Mouse (Mus musculus) stomach, embryonic 16.5 days (tissue): ENCODE results near the gene Dvl2. TPM values are rescaled to one million over a fixed set of nuclear protein-coding genes. Genes with fewer than 3 reads are reported as not detected.

Experiments
- ATAC-seq: fragments of 200-750 bp; cut with Nextera tagmentation; 2 replicates; pipeline ENCODE4 v1.8.0; 2017; ENCODE audit warnings: moderate number of reproducible peaks, moderate TSS enrichment; ENCODE audit not compliant: insufficient read depth, low FRiP score
- H3K27ac ChIP-seq: fragments of 300-500 bp; sonication (generic); 2 replicates; pipeline ENCODE4 v1.5.1; 2014; ENCODE audit warnings: low read length
- H3K27me3 ChIP-seq: fragments of 300-500 bp; sonication (generic); 2 replicates; pipeline ENCODE4 v1.6.1; 2014; ENCODE audit warnings: low read length, control low read depth, mixed read lengths; ENCODE audit not compliant: control insufficient read depth, insufficient read depth
- H3K36me3 ChIP-seq: fragments of 300-500 bp; sonication (generic); 2 replicates; pipeline ENCODE4 v1.6.1; 2014; ENCODE audit warnings: low read length; ENCODE audit not compliant: control insufficient read depth, insufficient read depth
- H3K4me1 ChIP-seq: fragments of 300-500 bp; sonication (generic); 2 replicates; pipeline ENCODE4 v1.6.1; 2014; ENCODE audit warnings: low read length, control low read depth, mixed read lengths; ENCODE audit not compliant: control insufficient read depth, insufficient read depth
- H3K4me2 ChIP-seq: fragments of 300-500 bp; sonication (generic); 2 replicates; pipeline ENCODE4 v1.6.1; 2014; ENCODE audit warnings: low read depth, low read length, mixed read lengths
- H3K4me3 ChIP-seq: fragments of 300-500 bp; sonication (generic); replicated peaks from 2 replicates; pipeline ENCODE4 v1.5.1; 2014; ENCODE audit warnings: mild to moderate bottlenecking, low read length
- H3K9ac ChIP-seq: fragments of 300-500 bp; sonication (generic); 2 replicates; pipeline ENCODE4 v1.6.1; 2014; ENCODE audit warnings: low read length
- H3K9me3 ChIP-seq: fragments of 300-500 bp; sonication (generic); replicated peaks from 2 replicates; pipeline ENCODE4 v1.6.1; 2016; ENCODE audit warnings: low read length, control low read depth; ENCODE audit not compliant: control insufficient read depth
- WGBS: fragments of 180-500 bp; shearing (Covaris S2); extraction: QIAGEN DNeasy Blood & Tissue Kit; methylation state at CpG from one replicate; pipeline ENCODE4 v1.1.7; 2014; 5-methylcytosine and 5-hydroxymethylcytosine counted together
- polyA plus RNA-seq: library from polyadenylated mRNA; unstranded; fragments of >200 nt; fragmentation: Nextera tagmentation; extraction: Ambion mirVana; gene quantifications from 2 replicates; pipeline ENCODE4 v1.2.1, GENCODE M21; 2015

Gene Dvl2
- polyA plus RNA-seq, 1 experiment from 2014 or later: 22.3 TPM

GRCm38 (mm10) chr11:69999666-70000065 lies 729 bp upstream of the Dvl2 start:
- Histone ChIP-seq H3K36me3 (peaks cover 8% of the 10 kb centered on the region), H3K4me1 (peaks cover 31% of the 10 kb centered on the region), H3K4me3 (0 out of 2 replicates have a peak overlapping the region, but pooled peaks have one; percentile 72), H3K9ac (no peak overlapping the region), H3K27me3 (no peaks in the 10 kb centered on the region), H3K4me2 (no peak overlapping the region), H3K27ac (peak overlapping the region; percentile 55), H3K9me3 (no peaks in the 10 kb centered on the region)
- WGBS: 81% methylated on average over 8 of the region's 8 CpGs
- no peak for ATAC-seq

DNA sequence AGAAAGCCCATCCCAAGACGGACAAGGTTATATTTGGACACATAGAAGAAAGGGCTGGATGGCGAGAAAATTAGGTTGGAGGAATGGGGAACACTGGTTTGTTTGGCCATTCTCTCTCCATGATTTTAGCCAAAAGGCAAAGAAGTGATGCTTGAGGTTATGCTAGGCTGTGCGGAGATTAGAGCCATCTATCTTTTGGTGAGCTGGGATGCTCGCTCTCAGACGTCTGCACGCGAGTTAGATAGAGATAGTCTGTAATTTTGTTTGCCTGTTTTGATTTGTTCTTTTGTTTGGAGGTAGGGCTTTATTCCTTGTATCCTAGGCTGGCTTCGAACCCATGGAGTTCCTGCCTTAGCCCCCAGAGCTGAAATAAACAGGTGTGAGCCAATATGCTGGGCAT lies 764 bp downstream of the Dvl2 start:
- H3K4me1 ChIP-seq: peaks cover 26% of the 10 kb centered on the region
- H3K9ac ChIP-seq: peak overlapping the region; percentile 90
- WGBS: 6% methylated on average over 8 of the region's 8 CpGs
- H3K27ac ChIP-seq: peak overlapping the region; percentile 97
- no peak for ATAC-seq
- H3K27me3 ChIP-seq: no peaks in the 10 kb centered on the region
- no peaks in the 10 kb centered on the region for H3K9me3 ChIP-seq
- peaks cover 7% of the 10 kb centered on the region; the same call in 1 of the 2 replicates for H3K36me3 ChIP-seq
- peak overlapping the region; percentile 72 for H3K4me3 ChIP-seq
- H3K4me2 ChIP-seq: peak overlapping the region; percentile 90

- Histone ChIP-seq H3K36me3 (peaks cover 7% of the 10 kb centered on the region; the same call in 1 of the 2 replicates), H3K9ac (0 out of 2 replicates have a peak overlapping the region, but pooled peaks have one; percentile 32), H3K4me1 (peaks cover 26% of the 10 kb centered on the region), H3K4me3 (peak overlapping the region; percentile 72), H3K27me3 (no peaks in the 10 kb centered on the region), H3K27ac (no peak overlapping the region), H3K4me2 (peak overlapping the region; percentile 90), H3K9me3 (no peaks in the 10 kb centered on the region)
- no peak for ATAC-seq
These were observed 1.5 kb downstream of the Dvl2 start for GRCm38 (mm10) chr11:70001865-70002264.

DNA sequence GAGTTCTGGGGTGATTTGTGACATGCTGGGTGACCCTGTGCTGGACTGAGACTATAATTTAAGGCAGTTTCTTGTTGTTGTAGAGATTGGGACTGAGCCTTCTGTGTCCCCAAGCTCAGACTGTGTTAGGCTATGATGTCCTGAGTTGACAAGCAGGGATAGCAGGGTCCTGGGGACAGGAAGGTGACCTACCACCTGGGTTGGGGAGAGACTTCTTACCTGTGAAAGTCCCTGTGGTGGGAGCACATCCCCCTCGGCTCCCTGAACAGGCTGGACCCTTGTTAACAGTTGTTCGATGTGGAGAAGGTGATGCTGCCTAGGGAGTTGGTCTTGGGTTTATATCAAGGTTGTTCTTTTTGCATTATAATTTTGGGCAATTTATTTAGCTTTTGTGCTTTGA lies 2.1 kb downstream of the Dvl2 start:
- Histone ChIP-seq H3K4me1 (peaks cover 26% of the 10 kb centered on the region), H3K4me2 (peak overlapping the region; percentile 90; the same call in 1 of the 2 replicates), H3K27ac (no peak overlapping the region), H3K4me3 (0 out of 2 replicates have a peak overlapping the region, but pooled peaks have one; percentile 72), H3K9me3 (no peaks in the 10 kb centered on the region), H3K36me3 (peaks cover 10% of the 10 kb centered on the region), H3K27me3 (no peaks in the 10 kb centered on the region), H3K9ac (0 out of 2 replicates have a peak overlapping the region, but pooled peaks have one; percentile 32)
- ATAC-seq: no peak
- WGBS: 80% methylated on average over 2 of the region's 2 CpGs

GRCm38 (mm10) chr11:70005521-70005920 lies 5.1 kb downstream of the Dvl2 start:
- no peak overlapping the region for H3K9ac ChIP-seq
- H3K36me3 ChIP-seq: peaks cover 11% of the 10 kb centered on the region

DNA sequence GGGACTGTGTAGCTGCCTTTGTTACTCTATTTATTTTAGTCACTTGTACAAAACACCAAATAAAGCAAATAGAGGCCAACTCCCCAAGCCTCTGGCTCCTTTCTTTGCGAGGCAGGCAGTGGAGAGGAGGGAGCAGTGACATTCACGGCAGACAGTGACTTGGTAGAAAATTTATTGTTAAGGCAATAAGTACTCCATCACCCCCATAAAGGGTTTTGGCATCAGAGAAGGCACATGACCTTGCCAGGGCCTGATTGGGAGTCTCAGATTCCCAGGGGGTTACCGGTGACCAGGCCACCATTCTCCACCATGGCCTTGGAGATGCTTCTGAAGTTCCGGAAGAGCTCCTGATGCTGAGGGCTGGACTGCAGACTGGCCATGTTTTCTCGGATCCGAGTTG lies 9.6 kb downstream of the Dvl2 start:
- Histone ChIP-seq H3K27me3 (no peaks in the 10 kb centered on the region), H3K4me2 (no peak overlapping the region), H3K4me3 (no peak overlapping the region), H3K4me1 (peaks cover 5% of the 10 kb centered on the region), H3K36me3 (peaks cover 27% of the 10 kb centered on the region), H3K9me3 (no peaks in the 10 kb centered on the region), H3K27ac (no peak overlapping the region), H3K9ac (no peak overlapping the region)
- WGBS: 88% methylated on average over 6 of the region's 6 CpGs
- no peak for ATAC-seq

More at GRCm38 (mm10) chr11:70005521-70005920, 5.1 kb downstream of the Dvl2 start:
- no peaks in the 10 kb centered on the region for H3K9me3 ChIP-seq
- no peak for ATAC-seq
- no peaks in the 10 kb centered on the region for H3K27me3 ChIP-seq
- peaks cover 18% of the 10 kb centered on the region; the same call in 1 of the 2 replicates for H3K4me1 ChIP-seq
- WGBS: 58% methylated on average over 5 of the region's 5 CpGs
- H3K4me3 ChIP-seq: no peak overlapping the region
- no peak overlapping the region for H3K4me2 ChIP-seq
- no peak overlapping the region for H3K27ac ChIP-seq

- peaks cover 27% of the 10 kb centered on the region for H3K36me3 ChIP-seq
- H3K4me3 ChIP-seq: no peak overlapping the region
- no peak for ATAC-seq
- peaks cover 5% of the 10 kb centered on the region for H3K4me1 ChIP-seq
- H3K27me3 ChIP-seq: no peaks in the 10 kb centered on the region
- H3K27ac ChIP-seq: no peak overlapping the region
- no peak overlapping the region for H3K9ac ChIP-seq
- no peak overlapping the region for H3K4me2 ChIP-seq
- H3K9me3 ChIP-seq: no peaks in the 10 kb centered on the region
- WGBS: 81% methylated on average over 12 of the region's 12 CpGs
These were observed 10.2 kb downstream of the Dvl2 start for GRCm38 (mm10) chr11:70010548-70010947.

DNA sequence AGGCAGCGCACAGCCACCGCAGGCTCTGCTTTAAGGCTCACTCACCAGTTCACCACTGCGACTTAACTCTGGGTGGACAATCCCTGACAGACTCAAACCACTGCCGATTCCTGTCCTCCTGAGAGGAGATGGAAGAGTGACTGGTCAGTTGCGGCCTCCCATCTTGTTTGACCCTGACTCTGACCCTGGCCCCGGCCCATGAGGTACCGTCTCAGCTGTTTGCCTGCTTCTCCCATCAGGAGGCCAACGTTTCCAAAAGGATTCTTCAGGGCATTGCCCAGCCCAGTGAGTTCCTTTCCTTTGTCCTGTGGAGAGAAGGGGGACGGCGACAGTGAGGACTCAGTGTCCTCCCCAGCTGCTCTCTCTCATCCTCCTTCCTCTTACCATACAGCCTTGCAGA lies 10.6 kb downstream of the Dvl2 start:
- H3K4me3 ChIP-seq: no peak overlapping the region
- H3K4me1 ChIP-seq: peaks cover 5% of the 10 kb centered on the region
- no peaks in the 10 kb centered on the region for H3K9me3 ChIP-seq
- peaks cover 27% of the 10 kb centered on the region for H3K36me3 ChIP-seq
- ATAC-seq: no peak
- 88% methylated on average over 10 of the region's 10 CpGs for WGBS
- H3K27ac ChIP-seq: no peak overlapping the region
- no peak overlapping the region for H3K4me2 ChIP-seq
- no peak overlapping the region for H3K9ac ChIP-seq
- no peaks in the 10 kb centered on the region for H3K27me3 ChIP-seq

DNA sequence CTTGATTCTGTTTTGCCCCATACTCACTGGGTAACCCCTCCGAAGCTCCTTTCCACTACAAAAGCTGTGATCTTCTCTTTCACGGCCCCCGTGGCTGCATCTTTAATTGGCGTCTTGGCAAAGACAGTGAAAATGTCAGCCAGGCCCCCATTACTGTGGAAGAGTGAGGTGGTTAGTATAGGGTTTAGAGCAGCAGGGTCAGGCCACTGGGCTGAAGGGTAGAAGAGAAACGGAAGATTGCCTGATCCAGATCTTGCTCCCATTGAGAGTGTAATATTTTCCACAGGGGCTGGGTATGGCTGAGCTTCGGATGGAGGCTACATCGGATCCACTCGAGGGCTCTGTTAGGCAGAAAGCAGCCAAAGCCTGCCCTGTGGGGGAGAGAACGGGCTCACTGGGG lies 12.5 kb downstream of the Dvl2 start:
- WGBS: 84% methylated on average over 9 of the region's 9 CpGs
- peaks cover 20% of the 10 kb centered on the region for H3K36me3 ChIP-seq
- H3K27me3 ChIP-seq: no peaks in the 10 kb centered on the region
- no peak overlapping the region for H3K4me2 ChIP-seq
- H3K4me1 ChIP-seq: peaks cover 13% of the 10 kb centered on the region
- H3K9ac ChIP-seq: no peak overlapping the region
- no peak overlapping the region for H3K4me3 ChIP-seq
- H3K9me3 ChIP-seq: no peaks in the 10 kb centered on the region
- no peak for ATAC-seq
- no peak overlapping the region for H3K27ac ChIP-seq
